ENCODE assay signal across 30 mouse cellular contexts in the genomic region with DNA sequence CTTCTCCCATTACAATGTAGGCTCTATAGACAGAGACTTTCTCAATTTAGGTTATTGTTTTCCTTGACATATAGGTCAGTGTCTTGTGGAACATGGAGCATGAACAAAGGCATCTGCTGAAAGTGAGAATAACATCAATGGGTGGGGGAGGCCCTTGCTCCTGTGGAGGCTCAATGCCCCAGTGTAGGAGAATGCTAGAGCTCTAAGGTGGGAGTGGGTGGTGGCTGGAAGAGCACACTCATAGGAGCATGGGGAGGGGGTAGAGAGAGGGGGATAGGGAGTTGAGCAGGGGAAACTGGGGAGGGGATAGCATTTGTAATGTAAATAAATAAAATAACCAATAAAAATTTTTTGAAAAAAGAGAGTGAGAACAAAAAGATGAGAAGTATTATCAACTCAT.
"Had no signal": no experiment of that assay in that cellular context is flagged by ENCODE, and none has a peak within 500 bp of the region (broad histone marks: within the 10 kb centered on the region; RNA-seq: fewer than 3 reads in every experiment).

No protein-coding gene starts in this region.

- H3K27me3 ChIP-seq: limb, embryonic 12.5 days; limb, embryonic 13.5 days; limb, embryonic 15.5 days; liver, embryonic 12.5 days; liver, embryonic 13.5 days; liver, embryonic 15.5 days; lung, embryonic 15.5 days; megakaryocyte, embryonic 14.5 days; midbrain, embryonic 13.5 days; midbrain, embryonic 15.5 days; neural tube, embryonic 12.5 days had no signal

- H3K4me1 ChIP-seq: limb, embryonic 10.5 days; limb, embryonic 12.5 days; limb, embryonic 13.5 days; limb, embryonic 15.5 days; liver, embryonic 12.5 days; liver, embryonic 13.5 days; liver, embryonic 15.5 days; lung, embryonic 15.5 days; megakaryocyte, embryonic 14.5 days; midbrain, embryonic 10.5 days; midbrain, embryonic 13.5 days; midbrain, embryonic 15.5 days; neural tube, embryonic 12.5 days had no signal

- H3K4me2 ChIP-seq: limb, embryonic 12.5 days; limb, embryonic 13.5 days; limb, embryonic 15.5 days; liver, embryonic 11.5 days; liver, embryonic 12.5 days; liver, embryonic 13.5 days; liver, embryonic 15.5 days; lung, embryonic 14.5 days; lung, embryonic 15.5 days; midbrain, embryonic 13.5 days; midbrain, embryonic 15.5 days; neural tube, embryonic 12.5 days had no signal

- DNase-seq: left cerebral cortex, postnatal 4 days; liver; liver, embryonic 13.5 days; liver, postnatal 0 days; lung, adult 18-20 months; lung, adult 2 months; lung, embryonic 14.5 days; lung, postnatal 10 days; lung, postnatal 14 days; lung, postnatal 36 days; lung, postnatal 4 days; midbrain, embryonic 14.5 days had no signal

- H3K36me3 ChIP-seq: limb, embryonic 10.5 days; limb, embryonic 12.5 days; limb, embryonic 13.5 days; limb, embryonic 15.5 days; liver, embryonic 12.5 days; liver, embryonic 13.5 days; liver, embryonic 15.5 days; lung, embryonic 15.5 days; midbrain, embryonic 10.5 days; midbrain, embryonic 13.5 days; midbrain, embryonic 15.5 days; neural tube, embryonic 12.5 days had no signal

- H3K27ac ChIP-seq: left cerebral cortex, adult 2 months; limb, embryonic 10.5 days; limb, embryonic 12.5 days; limb, embryonic 13.5 days; limb, embryonic 15.5 days; liver, embryonic 12.5 days; liver, embryonic 13.5 days; liver, embryonic 14.5 days; liver, embryonic 15.5 days; lung, embryonic 15.5 days; macrophage; midbrain, embryonic 10.5 days; midbrain, embryonic 13.5 days; midbrain, embryonic 15.5 days; neural tube, embryonic 12.5 days had no signal

- H3K4me3 ChIP-seq: left cerebral cortex, adult 2 months; limb, embryonic 10.5 days; limb, embryonic 12.5 days; limb, embryonic 13.5 days; limb, embryonic 15.5 days; liver, embryonic 12.5 days; liver, embryonic 13.5 days; liver, embryonic 15.5 days; lung, embryonic 15.5 days; megakaryocyte, embryonic 14.5 days; midbrain, embryonic 10.5 days; midbrain, embryonic 13.5 days; midbrain, embryonic 15.5 days; myocyte; neural tube, embryonic 12.5 days had no signal

- ATAC-seq: liver, embryonic 12.5 days; liver, postnatal 0 days; lung, postnatal 0 days; midbrain, embryonic 13.5 days; midbrain, embryonic 15.5 days had no signal

- H3K9ac ChIP-seq: limb, embryonic 12.5 days; limb, embryonic 13.5 days; limb, embryonic 15.5 days; liver, embryonic 12.5 days; liver, embryonic 13.5 days; liver, embryonic 14.5 days; liver, embryonic 15.5 days; liver, postnatal 0 days; lung, embryonic 14.5 days; lung, embryonic 15.5 days; midbrain, embryonic 13.5 days; midbrain, embryonic 15.5 days; neural tube, embryonic 12.5 days had no signal

- H3K9me3 ChIP-seq: limb, embryonic 10.5 days; limb, embryonic 12.5 days; limb, embryonic 13.5 days; limb, embryonic 15.5 days; liver, embryonic 12.5 days; liver, embryonic 15.5 days; lung, embryonic 15.5 days; midbrain, embryonic 10.5 days; midbrain, embryonic 13.5 days; midbrain, embryonic 15.5 days; neural tube, embryonic 12.5 days had no signal
